Mouse (Mus musculus): Measurements from ENCODE around the gene Zfp94. TPM values are rescaled to one million over a fixed set of nuclear protein-coding genes. Genes with fewer than 3 reads are reported as not detected.

Gene Zfp94
- polyA plus RNA-seq, 1 experiment: 4.7 TPM

DNA sequence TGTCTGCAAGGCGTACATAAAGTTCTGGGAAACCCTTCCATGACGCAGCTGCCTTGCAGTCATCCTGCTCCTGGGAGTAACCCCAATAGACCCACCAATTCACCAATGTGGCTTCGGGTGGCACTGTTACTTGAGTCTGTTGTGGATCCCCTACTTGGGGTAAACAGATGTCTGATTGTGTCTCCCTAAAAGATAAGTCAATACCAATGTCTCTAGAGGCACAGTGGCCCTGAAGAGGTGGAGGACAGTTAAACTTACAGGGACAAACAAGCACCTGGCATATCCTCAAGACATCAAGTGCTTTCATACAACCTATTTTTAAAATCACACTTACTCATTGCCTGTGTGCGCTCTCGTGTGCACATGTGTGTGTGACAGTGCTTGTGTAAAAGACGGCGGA lies 21.1 kb downstream of the Zfp94 start:
- TF ChIP-seq CTCF (IDR thresholded peaks at IDR 0.05; ENCODE audit: low read depth, low read length) (no peak), EP300 (IDR thresholded peaks at IDR 0.05; ENCODE audit: insufficient read depth, low read depth, low read length) (no peak), POLR2A (IDR thresholded peaks at IDR 0.05; ENCODE audit: insufficient read depth, low read length) (no peak)
- Histone ChIP-seq H3K36me3 (ENCODE audit: control insufficient read depth, insufficient read depth, low read length, poor library complexity, severe bottlenecking) (no peaks in the 10 kb centered on the region; the same call in 1 of the 2 replicates), H3K9ac (ENCODE audit: low read depth, poor library complexity, severe bottlenecking) (no peak overlapping the region), H3K27me3 (ENCODE audit: control insufficient read depth, insufficient read depth, low read length, poor library complexity, severe bottlenecking) (no peaks in the 10 kb centered on the region), H3K4me1 (ENCODE audit: control insufficient read depth, insufficient read depth, low read length) (peaks cover 2% of the 10 kb centered on the region), H3K9me3 (replicated peaks; ENCODE audit: control insufficient read depth, insufficient read depth, low read length, poor library complexity, severe bottlenecking) (no peaks in the 10 kb centered on the region), H3K27ac (ENCODE audit: insufficient read depth, low read length) (no peak overlapping the region), H3K4me3 (ENCODE audit: low read depth, low read length) (no peak overlapping the region)

DNA sequence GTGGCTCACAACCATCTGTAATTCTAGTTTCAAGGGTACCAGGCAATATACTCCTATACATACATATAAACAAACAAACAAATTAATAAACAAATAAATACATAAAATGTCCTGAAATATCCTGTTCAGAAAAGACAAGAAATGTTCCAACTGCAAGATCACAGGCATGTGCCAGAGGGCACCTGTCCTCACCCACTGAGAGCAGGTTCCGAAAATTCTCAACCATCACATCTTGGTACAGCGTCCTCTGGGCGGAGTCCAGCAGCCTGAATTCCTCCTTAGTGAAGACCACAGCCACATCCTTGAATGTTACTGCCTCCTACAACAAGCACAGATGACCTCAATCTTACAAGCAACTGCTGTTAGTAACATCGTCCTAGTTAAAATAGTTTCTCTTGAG lies 21.7 kb downstream of the Zfp94 start:
- no peak overlapping the region for H3K4me3 ChIP-seq (ENCODE audit: low read depth, low read length)
- no peaks in the 10 kb centered on the region for H3K27me3 ChIP-seq (ENCODE audit: control insufficient read depth, insufficient read depth, low read length, poor library complexity, severe bottlenecking)
- H3K9me3 ChIP-seq (replicated peaks; ENCODE audit: control insufficient read depth, insufficient read depth, low read length, poor library complexity, severe bottlenecking): no peaks in the 10 kb centered on the region
- peaks cover 2% of the 10 kb centered on the region for H3K4me1 ChIP-seq (ENCODE audit: control insufficient read depth, insufficient read depth, low read length)
- H3K27ac ChIP-seq (ENCODE audit: insufficient read depth, low read length): no peak overlapping the region
- H3K9ac ChIP-seq (ENCODE audit: low read depth, poor library complexity, severe bottlenecking): no peak overlapping the region
- TF ChIP-seq POLR2A (IDR thresholded peaks at IDR 0.05; ENCODE audit: insufficient read depth, low read length) (no peak), EP300 (IDR thresholded peaks at IDR 0.05; ENCODE audit: insufficient read depth, low read depth, low read length) (no peak), CTCF (IDR thresholded peaks at IDR 0.05; ENCODE audit: low read depth, low read length) (no peak)
- no peaks in the 10 kb centered on the region; the same call in 1 of the 2 replicates for H3K36me3 ChIP-seq (ENCODE audit: control insufficient read depth, insufficient read depth, low read length, poor library complexity, severe bottlenecking)

DNA sequence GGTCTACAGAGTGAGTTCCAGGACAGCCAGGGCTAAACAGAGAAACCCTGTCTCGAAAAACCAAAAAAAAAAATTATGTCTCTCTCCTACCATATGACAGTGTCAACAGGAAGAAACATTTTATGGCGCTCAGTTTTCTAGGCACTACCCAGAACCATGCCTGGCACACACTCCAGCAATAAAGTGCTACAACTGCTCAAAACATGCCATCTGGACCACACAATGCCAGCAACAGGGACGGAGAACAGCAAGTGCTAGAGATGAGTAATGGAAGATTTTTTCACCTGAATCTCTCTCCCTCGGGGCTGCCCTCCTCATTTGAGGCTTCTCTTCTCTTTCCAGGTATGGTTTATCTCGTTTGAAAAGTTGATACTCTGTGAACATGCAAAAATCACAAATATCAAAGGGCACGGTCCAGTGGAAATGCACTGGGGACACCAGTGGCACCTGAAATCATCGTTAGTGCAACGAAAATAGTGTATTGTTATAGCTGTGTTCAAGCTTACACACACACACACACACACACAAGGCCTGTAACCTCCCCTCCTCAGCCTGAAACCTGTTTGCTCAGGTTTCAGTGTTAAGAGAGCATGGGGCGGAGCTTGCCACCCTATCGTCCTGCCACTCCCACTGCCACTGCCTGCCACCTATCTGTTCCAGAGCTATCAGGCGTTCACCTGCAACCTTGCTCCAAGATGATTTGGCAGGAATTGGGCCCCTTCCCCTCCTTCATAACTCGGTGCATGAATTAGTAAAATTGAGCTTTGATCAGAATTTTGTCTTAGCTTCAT lies 23.2 kb downstream of the Zfp94 start:
- Histone ChIP-seq H3K36me3 (ENCODE audit: control insufficient read depth, insufficient read depth, low read length, poor library complexity, severe bottlenecking) (no peaks in the 10 kb centered on the region; the same call in 1 of the 2 replicates), H3K4me3 (ENCODE audit: low read depth, low read length) (no peak overlapping the region)

DNA sequence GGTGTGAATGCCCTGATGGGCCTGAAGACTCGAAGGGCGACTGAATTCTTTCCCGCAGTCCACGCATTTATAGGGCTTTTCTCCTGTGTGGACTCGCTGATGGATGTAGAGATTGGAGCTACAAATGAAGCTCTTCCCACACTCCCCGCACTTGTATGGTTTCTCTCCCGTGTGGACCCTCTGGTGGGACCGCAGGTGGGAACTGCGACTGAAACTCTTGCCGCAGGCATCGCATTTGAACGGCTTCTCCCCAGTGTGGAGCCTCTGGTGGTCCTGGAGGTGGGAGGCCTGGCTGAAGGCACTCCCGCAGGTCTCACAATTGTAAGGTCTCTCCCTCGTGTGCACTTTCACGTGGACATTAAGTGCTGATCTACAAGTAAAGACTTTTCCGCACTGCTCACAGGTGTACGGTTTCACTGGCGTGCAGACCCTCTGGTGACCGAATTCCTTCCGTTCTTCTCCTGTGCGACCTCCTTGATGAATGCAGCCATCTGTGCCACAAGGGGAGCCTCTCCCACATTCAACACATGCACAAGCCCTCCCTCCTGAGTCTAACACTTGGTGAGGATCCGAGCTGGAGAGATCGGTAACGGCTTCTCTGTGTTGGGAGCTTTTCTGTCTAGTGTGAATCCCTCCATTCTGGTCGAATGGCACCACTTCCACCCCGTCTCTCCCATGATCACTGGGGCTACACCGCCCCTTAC lies 24.9 kb downstream of the Zfp94 start:
- Histone ChIP-seq H3K36me3 (ENCODE audit: control insufficient read depth, insufficient read depth, low read length, poor library complexity, severe bottlenecking) (no peaks in the 10 kb centered on the region; the same call in 1 of the 2 replicates), H3K9me3 (replicated peaks; ENCODE audit: control insufficient read depth, insufficient read depth, low read length, poor library complexity, severe bottlenecking) (no peaks in the 10 kb centered on the region), H3K9ac (ENCODE audit: low read depth, poor library complexity, severe bottlenecking) (no peak overlapping the region), H3K4me1 (ENCODE audit: control insufficient read depth, insufficient read depth, low read length) (peaks cover 2% of the 10 kb centered on the region), H3K4me3 (ENCODE audit: low read depth, low read length) (peak overlapping the region; percentile 0; the same call in 1 of the 2 replicates), H3K27ac (ENCODE audit: insufficient read depth, low read length) (no peak overlapping the region), H3K27me3 (ENCODE audit: control insufficient read depth, insufficient read depth, low read length, poor library complexity, severe bottlenecking) (no peaks in the 10 kb centered on the region)
- no peak for TF ChIP-seq POLR2A (IDR thresholded peaks at IDR 0.05; ENCODE audit: insufficient read depth, low read length)
- TF ChIP-seq CTCF (IDR thresholded peaks at IDR 0.05; ENCODE audit: low read depth, low read length): no peak
- TF ChIP-seq EP300 (IDR thresholded peaks at IDR 0.05; ENCODE audit: insufficient read depth, low read depth, low read length): no peak

More for the DNA sequence above, 23.2 kb downstream of the Zfp94 start:
- H3K9ac ChIP-seq (ENCODE audit: low read depth, poor library complexity, severe bottlenecking): no peak overlapping the region
- H3K27me3 ChIP-seq (ENCODE audit: control insufficient read depth, insufficient read depth, low read length, poor library complexity, severe bottlenecking): no peaks in the 10 kb centered on the region
- H3K9me3 ChIP-seq (replicated peaks; ENCODE audit: control insufficient read depth, insufficient read depth, low read length, poor library complexity, severe bottlenecking): no peaks in the 10 kb centered on the region
- peaks cover 2% of the 10 kb centered on the region for H3K4me1 ChIP-seq (ENCODE audit: control insufficient read depth, insufficient read depth, low read length)
- no peak overlapping the region for H3K27ac ChIP-seq (ENCODE audit: insufficient read depth, low read length)
- TF ChIP-seq CTCF (IDR thresholded peaks at IDR 0.05; ENCODE audit: low read depth, low read length) (no peak), POLR2A (IDR thresholded peaks at IDR 0.05; ENCODE audit: insufficient read depth, low read length) (no peak), EP300 (IDR thresholded peaks at IDR 0.05; ENCODE audit: insufficient read depth, low read depth, low read length) (no peak)

DNA sequence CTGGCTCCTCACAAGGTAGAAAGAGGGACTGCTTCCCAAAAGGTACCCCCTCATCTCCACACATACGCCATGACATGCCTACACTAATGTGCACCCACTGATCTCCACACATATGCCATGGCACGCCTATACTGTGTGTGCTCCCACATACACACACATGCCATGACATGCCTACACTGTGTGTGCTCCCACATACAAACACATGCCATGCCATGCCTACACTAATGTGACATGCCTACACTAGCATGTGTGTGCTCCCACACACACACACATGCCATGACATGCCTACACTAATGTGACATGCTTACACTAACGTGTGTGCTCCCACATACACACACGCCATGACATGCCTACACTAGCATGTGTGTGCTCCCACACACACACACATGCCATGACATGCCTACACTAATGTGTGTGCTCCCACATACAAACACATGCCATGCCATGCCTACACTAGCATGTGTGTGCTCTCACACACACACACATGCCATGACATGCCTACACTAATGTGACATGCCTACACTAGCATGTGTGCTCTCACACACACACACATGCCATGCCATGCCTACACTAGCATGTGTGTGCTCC lies 26.3 kb downstream of the Zfp94 start:
- TF ChIP-seq EP300 (IDR thresholded peaks at IDR 0.05; ENCODE audit: insufficient read depth, low read depth, low read length) (no peak), CTCF (IDR thresholded peaks at IDR 0.05; ENCODE audit: low read depth, low read length) (no peak), POLR2A (IDR thresholded peaks at IDR 0.05; ENCODE audit: insufficient read depth, low read length) (no peak)
- Histone ChIP-seq H3K9me3 (replicated peaks; ENCODE audit: control insufficient read depth, insufficient read depth, low read length, poor library complexity, severe bottlenecking) (no peaks in the 10 kb centered on the region), H3K4me1 (ENCODE audit: control insufficient read depth, insufficient read depth, low read length) (peaks cover 2% of the 10 kb centered on the region), H3K4me3 (ENCODE audit: low read depth, low read length) (no peak overlapping the region), H3K36me3 (ENCODE audit: control insufficient read depth, insufficient read depth, low read length, poor library complexity, severe bottlenecking) (no peaks in the 10 kb centered on the region; the same call in 1 of the 2 replicates), H3K9ac (ENCODE audit: low read depth, poor library complexity, severe bottlenecking) (no peak overlapping the region), H3K27ac (ENCODE audit: insufficient read depth, low read length) (peak overlapping the region; percentile 1; the same call in 1 of the 2 replicates), H3K27me3 (ENCODE audit: control insufficient read depth, insufficient read depth, low read length, poor library complexity, severe bottlenecking) (no peaks in the 10 kb centered on the region)

Measured in ES-Bruce4 (cell line).